Mouse (Mus musculus): ENCODE data around the gene Trappc2l. TPM values are rescaled to one million over a fixed set of nuclear protein-coding genes. Genes with fewer than 3 reads are reported as not detected.

The Trappc2l gene
- 76.7 and 86.4 TPM in 2 replicates for polyA plus RNA-seq (2015; fragmentation: Nextera tagmentation; extraction: Ambion mirVana)

DNA sequence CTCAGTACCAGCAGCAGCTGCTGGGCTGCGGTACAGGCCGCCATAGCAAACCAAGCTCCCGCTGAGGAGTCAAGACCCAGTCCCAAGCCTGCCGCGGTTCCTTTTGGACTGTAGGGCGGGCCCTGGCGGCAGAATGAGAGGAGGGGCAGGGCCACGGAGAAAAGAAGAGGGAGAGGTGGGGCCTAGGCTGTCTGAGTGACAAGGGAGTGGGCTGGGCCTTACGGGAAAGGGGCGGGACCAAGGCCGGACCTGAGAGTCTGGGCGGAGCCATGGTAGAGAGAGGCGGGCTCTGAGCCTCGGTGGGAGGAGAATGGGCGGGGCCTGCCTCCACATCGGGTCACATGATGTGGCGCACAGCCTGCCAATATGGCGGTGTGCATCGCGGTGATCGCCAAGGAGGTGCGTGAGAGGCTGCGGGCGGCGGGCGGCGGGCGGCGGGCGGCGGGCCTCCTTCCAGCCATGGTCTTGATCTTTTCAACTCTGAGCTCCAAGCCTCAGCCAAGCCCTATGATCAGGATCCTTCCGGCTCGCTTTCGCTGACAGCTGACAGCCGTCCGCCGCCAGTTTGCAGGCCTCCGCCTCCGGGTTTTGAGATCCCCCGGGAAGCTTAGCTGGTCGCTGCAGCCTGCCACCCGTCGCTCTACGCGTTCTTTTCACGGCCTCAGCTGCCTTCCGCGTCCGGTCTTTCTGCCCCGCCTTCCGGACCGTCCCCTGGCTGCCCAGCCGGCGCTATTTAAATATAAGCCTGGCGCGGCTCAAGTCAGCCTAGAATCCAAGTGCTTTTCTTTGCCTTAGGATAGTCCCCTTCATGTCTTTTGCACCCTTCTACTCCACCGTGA is at the start of gene Trappc2l, which contains the start of gene Galns:
Gene Trappc2l (plus strand): TSS at position 346 of the 839 bp plus-strand sequence.
Gene Galns (minus strand): TSS at position 169 of the 839 bp plus-strand sequence.
- Histone ChIP-seq H3K27ac (ENCODE audit: low read length) (peak within 1 kb of the TSS; percentile 85), H3K27me3 (replicated peaks; ENCODE audit: control insufficient read depth, insufficient read depth, low read length) (no peaks in the 10 kb centered on the region), H3K9ac (ENCODE audit: low read depth, low read length) (peak within 1 kb of the TSS; percentile 85), H3K4me2 (ENCODE audit: low read depth, low read length) (peak within 1 kb of the TSS; percentile 82), H3K36me3 (ENCODE audit: control insufficient read depth, insufficient read depth, low read length) (peaks cover 4% of the 10 kb centered on the region; the same call in 1 of the 2 replicates), H3K4me3 (ENCODE audit: low read length) (peak within 1 kb of the TSS; percentile 73), H3K4me1 (ENCODE audit: control insufficient read depth, insufficient read depth, low read length) (peaks cover 21% of the 10 kb centered on the region), H3K9me3 (ENCODE audit: control insufficient read depth, low read length) (no peaks in the 10 kb centered on the region)
- ATAC-seq = peak; percentile 96
- under 1% methylated on average over 57 of the region's 57 CpGs for WGBS

DNA sequence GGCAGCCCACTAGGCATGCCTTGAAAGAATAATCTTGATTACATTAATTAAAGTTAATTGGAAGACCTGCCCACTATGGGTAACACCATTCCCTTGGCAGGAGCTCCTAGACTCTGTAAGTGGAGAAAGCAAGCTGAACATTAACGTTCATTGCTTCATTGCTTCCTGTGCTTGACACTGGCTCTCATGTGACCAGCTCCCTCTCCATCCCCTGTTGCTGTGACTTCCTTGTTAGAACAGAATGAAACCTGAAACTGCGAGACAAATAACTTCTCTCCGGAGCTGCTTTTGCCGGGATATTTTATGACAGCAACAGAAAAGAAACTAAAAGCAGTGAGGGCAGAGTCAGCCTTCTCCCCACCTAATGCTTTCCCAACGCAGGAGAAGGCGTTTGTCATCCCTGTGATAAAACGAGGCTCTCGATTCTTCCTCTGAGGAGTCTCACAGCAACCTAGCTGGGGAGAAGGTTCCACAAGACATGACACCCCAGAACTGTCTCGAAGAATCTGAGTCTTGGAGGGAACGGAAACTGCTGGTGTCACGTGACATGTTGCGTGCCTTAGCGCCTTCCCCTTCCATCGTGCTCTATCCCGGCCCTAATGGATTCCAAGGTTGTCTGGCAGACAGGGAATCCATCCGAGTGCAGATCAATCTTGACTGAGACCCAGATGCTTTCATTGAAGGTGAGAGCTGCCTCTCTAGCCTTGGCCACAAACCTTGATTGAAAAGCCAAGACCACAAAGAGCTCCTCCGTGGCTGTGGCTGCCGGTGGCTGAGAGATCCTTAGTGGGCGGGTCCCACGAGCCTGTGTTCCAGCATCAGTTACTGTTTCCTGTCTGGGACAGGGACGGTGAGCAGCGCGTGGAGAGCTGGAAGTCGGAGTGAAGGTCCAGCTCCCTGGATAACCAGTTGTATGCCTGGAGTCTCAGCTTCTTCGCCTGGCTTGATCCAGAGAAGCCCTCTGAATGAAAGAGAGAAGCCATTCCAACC is 46.8 kb upstream of the Trappc2l start:
- H3K4me1 ChIP-seq (ENCODE audit: control insufficient read depth, insufficient read depth, low read length) = peaks cover 24% of the 10 kb centered on the region
- no peak overlapping the region for H3K4me3 ChIP-seq (ENCODE audit: low read length)
- H3K4me2 ChIP-seq (ENCODE audit: low read depth, low read length) = no peak overlapping the region
- no peak overlapping the region for H3K9ac ChIP-seq (ENCODE audit: low read depth, low read length)
- 75% methylated on average over 25 of the region's 25 CpGs for WGBS
- H3K36me3 ChIP-seq (ENCODE audit: control insufficient read depth, insufficient read depth, low read length) = 0 out of 2 replicates have a peak, but pooled peaks cover 3% of the 10 kb centered on the region
- H3K9me3 ChIP-seq (ENCODE audit: control insufficient read depth, low read length) = no peaks in the 10 kb centered on the region
- no peaks in the 10 kb centered on the region for H3K27me3 ChIP-seq (replicated peaks; ENCODE audit: control insufficient read depth, insufficient read depth, low read length)
- H3K27ac ChIP-seq (ENCODE audit: low read length) = 0 out of 2 replicates have a peak overlapping the region, but pooled peaks have one; percentile 33
- no peak for ATAC-seq

DNA sequence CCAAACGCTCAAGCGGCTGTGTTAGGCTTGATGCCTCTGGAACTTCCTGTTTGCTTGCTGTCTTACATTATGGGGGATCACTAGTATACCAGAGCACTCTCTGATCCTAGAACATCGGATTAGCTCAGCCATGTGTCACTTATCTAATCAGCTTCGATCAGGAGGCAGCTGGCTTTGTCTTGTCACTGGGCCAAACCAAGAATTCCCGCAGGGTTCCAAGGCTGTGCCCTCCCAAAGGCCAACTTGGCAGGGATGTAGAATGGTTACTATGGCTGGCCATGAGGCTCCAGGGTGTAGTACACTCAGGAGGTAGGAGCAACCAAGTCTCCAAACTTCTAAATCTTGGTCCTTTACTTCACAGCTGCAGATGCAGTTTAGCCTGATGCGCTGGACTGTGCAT is 44.7 kb upstream of the Trappc2l start:
- no peak for ATAC-seq
- H3K4me1 ChIP-seq (ENCODE audit: control insufficient read depth, insufficient read depth, low read length) = peaks cover 29% of the 10 kb centered on the region
- H3K9ac ChIP-seq (ENCODE audit: low read depth, low read length) = peak overlapping the region; percentile 96
- no peaks in the 10 kb centered on the region for H3K27me3 ChIP-seq (replicated peaks; ENCODE audit: control insufficient read depth, insufficient read depth, low read length)
- 23% methylated on average over 6 of the region's 6 CpGs for WGBS
- peaks cover 21% of the 10 kb centered on the region; the same call in 1 of the 2 replicates for H3K36me3 ChIP-seq (ENCODE audit: control insufficient read depth, insufficient read depth, low read length)
- no peaks in the 10 kb centered on the region for H3K9me3 ChIP-seq (ENCODE audit: control insufficient read depth, low read length)
- H3K4me3 ChIP-seq (ENCODE audit: low read length) = peak overlapping the region; percentile 92
- H3K27ac ChIP-seq (ENCODE audit: low read length) = peak overlapping the region; percentile 97
- H3K4me2 ChIP-seq (ENCODE audit: low read depth, low read length) = peak overlapping the region; percentile 66

DNA sequence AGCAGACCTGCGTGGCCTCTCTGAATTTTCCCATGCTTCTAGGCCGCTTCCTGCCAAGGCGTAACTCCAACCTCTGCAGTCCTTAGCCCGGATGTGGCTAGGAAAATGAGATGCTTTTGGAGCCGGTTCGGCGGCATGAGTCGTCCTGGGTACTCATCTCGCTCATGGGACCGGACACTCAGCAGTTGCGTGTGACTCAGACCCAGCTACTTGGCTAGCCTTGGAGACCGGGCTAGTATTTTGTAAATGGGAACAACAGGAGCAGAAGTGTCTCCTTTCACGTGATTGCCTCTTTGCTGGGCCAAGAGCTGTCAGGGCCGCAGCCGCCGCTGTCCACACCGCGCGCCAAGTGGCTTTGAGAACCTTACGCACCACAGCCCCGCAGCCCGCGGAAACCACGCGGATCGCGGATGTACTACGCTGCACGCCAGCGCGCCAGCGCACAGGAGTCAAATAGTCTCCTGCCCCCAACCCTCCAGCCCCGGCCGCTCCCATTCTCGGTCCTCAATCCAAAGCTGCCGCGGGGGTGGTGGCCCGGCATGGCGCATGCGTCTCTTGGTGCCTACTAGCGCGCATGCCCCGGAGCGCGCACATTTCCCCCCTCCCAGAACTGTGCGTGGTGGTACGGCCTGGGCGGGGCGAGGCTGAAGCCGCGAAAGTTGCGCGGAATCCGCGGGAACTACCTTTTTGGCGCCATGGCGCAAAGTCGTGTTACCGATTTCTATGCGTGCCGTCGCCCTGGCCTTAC is 43.9 kb upstream of the Trappc2l start, which contains the start of gene Cdt1:
Gene Cdt1 (plus strand): TSS at position 655 of the 748 bp plus-strand sequence.
- H3K4me3 ChIP-seq (ENCODE audit: low read length) = peak within 1 kb of the TSS; percentile 92
- H3K9ac ChIP-seq (ENCODE audit: low read depth, low read length) = peak within 1 kb of the TSS; percentile 96
- H3K27ac ChIP-seq (ENCODE audit: low read length) = peak within 1 kb of the TSS; percentile 97
- no peaks in the 10 kb centered on the region for H3K27me3 ChIP-seq (replicated peaks; ENCODE audit: control insufficient read depth, insufficient read depth, low read length)
- peaks cover 25% of the 10 kb centered on the region; the same call in 1 of the 2 replicates for H3K36me3 ChIP-seq (ENCODE audit: control insufficient read depth, insufficient read depth, low read length)
- H3K4me1 ChIP-seq (ENCODE audit: control insufficient read depth, insufficient read depth, low read length) = peaks cover 34% of the 10 kb centered on the region
- WGBS = under 1% methylated on average over 62 of the region's 62 CpGs
- peak within 1 kb of the TSS; percentile 66 for H3K4me2 ChIP-seq (ENCODE audit: low read depth, low read length)
- peak; percentile 95 for ATAC-seq
- H3K9me3 ChIP-seq (ENCODE audit: control insufficient read depth, low read length) = no peaks in the 10 kb centered on the region

DNA sequence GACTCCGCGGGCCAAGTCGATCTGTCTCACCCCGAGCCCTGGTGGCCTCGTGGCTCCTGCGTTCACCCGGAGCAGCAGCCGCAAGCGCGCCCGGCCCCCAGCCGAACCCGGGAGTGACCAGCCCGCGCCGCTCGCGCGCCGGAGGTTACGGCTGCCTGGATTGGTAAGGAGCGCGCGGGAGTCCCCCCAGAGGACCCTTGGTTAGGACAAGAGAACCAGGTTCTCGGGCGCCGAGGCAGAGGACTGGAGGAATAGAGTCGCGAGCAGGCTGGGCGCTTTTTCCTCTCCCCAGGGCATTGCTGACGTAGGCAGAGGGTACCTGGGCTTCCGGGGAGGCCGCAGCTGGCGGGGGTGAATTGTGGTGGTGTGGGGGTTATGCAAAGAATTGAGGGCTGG is 43.3 kb upstream of the Trappc2l start:
- Histone ChIP-seq H3K4me2 (ENCODE audit: low read depth, low read length) (peak overlapping the region; percentile 66), H3K4me3 (ENCODE audit: low read length) (peak overlapping the region; percentile 92), H3K9ac (ENCODE audit: low read depth, low read length) (peak overlapping the region; percentile 96), H3K4me1 (ENCODE audit: control insufficient read depth, insufficient read depth, low read length) (peaks cover 34% of the 10 kb centered on the region), H3K27ac (ENCODE audit: low read length) (peak overlapping the region; percentile 89), H3K27me3 (replicated peaks; ENCODE audit: control insufficient read depth, insufficient read depth, low read length) (no peaks in the 10 kb centered on the region), H3K9me3 (ENCODE audit: control insufficient read depth, low read length) (no peaks in the 10 kb centered on the region), H3K36me3 (ENCODE audit: control insufficient read depth, insufficient read depth, low read length) (peaks cover 25% of the 10 kb centered on the region; the same call in 1 of the 2 replicates)
- under 1% methylated on average over 34 of the region's 34 CpGs for WGBS
- peak; percentile 61 for ATAC-seq

DNA sequence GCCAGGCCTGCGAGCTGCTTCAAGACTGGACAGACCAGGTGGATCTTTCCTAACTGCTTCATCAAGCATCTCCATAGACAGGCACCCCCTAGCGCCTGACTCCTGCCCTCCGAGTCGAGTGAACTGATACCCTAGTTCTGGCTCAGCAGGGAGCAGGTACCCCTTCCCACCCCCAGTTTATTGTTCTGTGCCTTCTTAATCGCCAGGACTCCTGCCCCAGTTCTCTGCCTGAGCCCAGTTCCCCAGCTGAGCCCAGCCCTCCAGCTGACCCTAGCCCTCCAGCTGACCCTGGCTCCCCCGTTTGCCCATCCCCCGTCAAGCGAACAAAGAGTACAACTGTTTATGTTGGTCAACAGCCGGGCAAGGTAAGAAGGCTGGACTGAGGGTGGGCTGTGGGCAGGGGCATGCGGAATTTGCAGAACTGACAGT is 42.5 kb upstream of the Trappc2l start:
- Histone ChIP-seq H3K9me3 (ENCODE audit: control insufficient read depth, low read length) (no peaks in the 10 kb centered on the region), H3K36me3 (ENCODE audit: control insufficient read depth, insufficient read depth, low read length) (peaks cover 25% of the 10 kb centered on the region; the same call in 1 of the 2 replicates), H3K27me3 (replicated peaks; ENCODE audit: control insufficient read depth, insufficient read depth, low read length) (no peaks in the 10 kb centered on the region), H3K27ac (ENCODE audit: low read length) (peak overlapping the region; percentile 2; the same call in 1 of the 2 replicates), H3K9ac (ENCODE audit: low read depth, low read length) (peak overlapping the region; percentile 96), H3K4me3 (ENCODE audit: low read length) (peak overlapping the region; percentile 92), H3K4me2 (ENCODE audit: low read depth, low read length) (peak overlapping the region; percentile 66), H3K4me1 (ENCODE audit: control insufficient read depth, insufficient read depth, low read length) (peaks cover 39% of the 10 kb centered on the region)
- ATAC-seq = no peak
- 7% methylated on average over 10 of the region's 10 CpGs for WGBS

DNA sequence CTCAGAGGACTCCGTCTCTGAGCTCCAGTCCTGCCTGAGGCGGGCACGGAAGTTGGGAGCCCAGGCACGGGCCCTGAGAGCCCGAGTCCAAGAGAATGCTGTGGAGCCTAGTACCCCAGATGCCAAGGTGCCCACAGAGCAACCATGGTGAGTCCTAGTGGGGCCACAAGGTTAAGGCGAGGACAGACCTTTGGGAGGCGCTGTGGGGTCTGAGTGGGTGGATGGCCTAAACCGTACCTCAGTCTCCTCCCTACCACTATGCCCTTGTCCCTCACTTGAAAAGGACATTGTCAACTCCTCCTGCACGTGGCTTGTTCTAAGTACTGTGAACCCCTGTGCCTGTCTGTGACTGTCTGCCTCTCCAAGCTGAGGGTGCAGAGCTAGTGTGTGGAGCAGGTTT is 42.1 kb upstream of the Trappc2l start:
- Histone ChIP-seq H3K36me3 (ENCODE audit: control insufficient read depth, insufficient read depth, low read length) (peaks cover 25% of the 10 kb centered on the region; the same call in 1 of the 2 replicates), H3K27ac (ENCODE audit: low read length) (peak overlapping the region; percentile 2; the same call in 1 of the 2 replicates), H3K9me3 (ENCODE audit: control insufficient read depth, low read length) (no peaks in the 10 kb centered on the region), H3K4me3 (ENCODE audit: low read length) (peak overlapping the region; percentile 92), H3K4me1 (ENCODE audit: control insufficient read depth, insufficient read depth, low read length) (peaks cover 39% of the 10 kb centered on the region), H3K4me2 (ENCODE audit: low read depth, low read length) (peak overlapping the region; percentile 66), H3K27me3 (replicated peaks; ENCODE audit: control insufficient read depth, insufficient read depth, low read length) (no peaks in the 10 kb centered on the region), H3K9ac (ENCODE audit: low read depth, low read length) (peak overlapping the region; percentile 96)
- ATAC-seq = no peak
- 62% methylated on average over 9 of the region's 9 CpGs for WGBS

DNA sequence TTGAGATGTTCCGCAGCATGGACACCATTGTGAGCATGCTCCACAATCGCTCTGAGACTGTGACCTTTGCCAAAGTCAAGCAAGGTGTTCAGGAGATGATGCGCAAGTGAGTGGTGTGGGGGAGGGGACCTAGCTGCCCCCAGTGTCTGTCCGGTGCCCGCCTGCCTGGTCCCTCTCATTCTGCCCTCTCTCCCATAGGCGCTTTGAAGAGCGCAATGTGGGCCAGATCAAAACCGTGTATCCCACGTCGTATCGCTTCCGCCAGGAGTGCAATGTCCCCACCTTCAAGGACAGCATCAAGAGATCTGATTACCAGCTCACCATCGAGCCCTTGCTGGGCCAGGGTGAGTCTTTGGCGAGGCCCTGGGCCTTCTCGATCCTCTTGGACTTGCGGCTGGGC is 41.4 kb upstream of the Trappc2l start:
- no peak overlapping the region for H3K4me2 ChIP-seq (ENCODE audit: low read depth, low read length)
- H3K27me3 ChIP-seq (replicated peaks; ENCODE audit: control insufficient read depth, insufficient read depth, low read length) = no peaks in the 10 kb centered on the region
- H3K4me1 ChIP-seq (ENCODE audit: control insufficient read depth, insufficient read depth, low read length) = peaks cover 43% of the 10 kb centered on the region
- H3K9ac ChIP-seq (ENCODE audit: low read depth, low read length) = no peak overlapping the region
- no peak overlapping the region for H3K27ac ChIP-seq (ENCODE audit: low read length)
- H3K36me3 ChIP-seq (ENCODE audit: control insufficient read depth, insufficient read depth, low read length) = peaks cover 25% of the 10 kb centered on the region; the same call in 1 of the 2 replicates
- 96% methylated on average over 16 of the region's 16 CpGs for WGBS
- no peak for ATAC-seq
- H3K4me3 ChIP-seq (ENCODE audit: low read length) = no peak overlapping the region
- no peaks in the 10 kb centered on the region for H3K9me3 ChIP-seq (ENCODE audit: control insufficient read depth, low read length)

Data from intestine, embryonic 16.5 days (tissue).